Mouse (Mus musculus): Measurements from ENCODE around the gene Ptpn4.

Ptpn4 gene

DNA sequence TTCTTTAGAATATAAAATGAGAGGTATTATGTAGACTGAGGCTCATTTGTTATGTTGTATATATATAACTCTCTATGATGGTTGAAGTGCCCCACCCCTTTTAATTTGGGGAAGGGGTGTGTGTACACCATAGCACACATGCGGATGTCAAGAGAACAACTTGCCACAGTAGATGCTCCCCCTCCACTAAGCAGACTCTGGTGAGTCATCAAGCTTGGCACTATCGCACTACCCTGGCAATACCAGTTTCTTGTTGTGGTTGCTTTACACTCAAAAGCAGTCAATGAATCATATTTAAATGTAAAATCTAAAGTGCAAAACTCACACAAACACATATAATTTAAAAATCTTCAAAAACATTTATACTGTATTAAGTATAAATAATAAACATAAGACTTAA lies 31.4 kb downstream of the Ptpn4 start:
- ATAC-seq (ENCODE audit: low TSS enrichment), result peak; percentile 74

GRCm38 (mm10) chr1:119804586-119804985 lies 32.8 kb downstream of the Ptpn4 start:
- peak; percentile 69 for ATAC-seq (ENCODE audit: low TSS enrichment)

DNA sequence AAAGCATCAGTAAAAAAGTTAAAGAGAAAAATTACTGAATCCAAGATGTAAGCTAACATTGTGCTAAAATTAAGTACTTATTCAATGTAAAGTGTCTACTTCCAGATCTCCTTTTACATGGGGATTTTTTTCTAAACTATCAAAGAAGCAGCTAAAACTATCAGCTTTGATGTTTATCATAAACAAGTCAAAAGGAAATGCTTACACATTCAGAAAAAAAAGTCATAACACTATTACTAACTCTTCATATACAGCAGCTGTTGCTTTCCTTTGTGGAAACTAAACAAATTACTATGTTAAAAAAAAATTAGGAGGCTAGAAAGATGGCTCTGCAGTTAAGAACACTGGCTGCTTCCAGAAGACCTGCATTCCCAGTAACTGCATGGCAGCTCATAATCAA lies 42.2 kb downstream of the Ptpn4 start:
- ATAC-seq (ENCODE audit: low TSS enrichment), result no peak

GRCm38 (mm10) chr1:119794342-119794741 lies 43.1 kb downstream of the Ptpn4 start:
- no peak for ATAC-seq (ENCODE audit: low TSS enrichment)

- ATAC-seq (ENCODE audit: low TSS enrichment), result no peak
These were observed 46.8 kb downstream of the Ptpn4 start for GRCm38 (mm10) chr1:119790616-119791015.

GRCm38 (mm10) chr1:119775915-119776314 lies 61.5 kb downstream of the Ptpn4 start:
- no peak for ATAC-seq (ENCODE audit: low TSS enrichment)

DNA sequence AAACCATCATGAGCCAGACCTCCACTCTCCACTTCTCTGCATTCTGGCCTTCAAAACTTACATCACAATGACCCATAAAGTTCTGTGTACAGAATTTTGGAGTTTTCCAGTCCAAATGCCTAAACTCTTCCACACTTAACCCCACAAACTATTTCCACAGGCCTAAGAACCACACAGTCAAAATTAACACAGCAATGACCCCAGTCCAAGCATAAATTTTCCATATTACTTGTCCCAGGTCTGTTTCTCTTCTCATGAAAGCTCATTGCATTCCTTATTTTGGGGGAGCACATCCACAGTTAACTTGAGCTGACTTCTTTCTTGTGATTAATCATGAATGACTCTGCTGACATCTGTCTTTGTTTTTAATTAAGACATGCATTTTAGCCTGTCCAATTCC lies 101.7 kb downstream of the Ptpn4 start:
- no peak; the same call in 1 of the 2 replicates for ATAC-seq (ENCODE audit: low TSS enrichment)

DNA sequence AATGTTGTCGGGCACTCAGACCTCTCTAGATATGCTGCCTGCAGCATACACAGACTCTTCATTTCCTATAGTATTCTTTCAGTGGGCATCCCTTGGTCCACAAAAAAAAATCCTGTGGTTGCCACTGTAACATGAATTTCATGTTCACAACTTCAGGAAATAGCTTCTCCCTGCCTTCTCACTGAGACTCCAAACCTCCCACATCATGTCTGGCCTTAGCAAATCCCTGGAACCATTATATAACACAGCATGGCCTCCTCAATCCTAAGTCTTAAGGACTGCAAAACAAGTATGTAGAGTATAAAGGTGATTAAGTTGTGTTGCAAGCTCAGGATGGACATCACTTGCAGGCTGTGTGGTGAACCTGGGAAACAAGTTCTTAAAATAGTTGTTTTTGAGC lies 102.6 kb downstream of the Ptpn4 start:
- ATAC-seq (ENCODE audit: low TSS enrichment), result peak; percentile 95

DNA sequence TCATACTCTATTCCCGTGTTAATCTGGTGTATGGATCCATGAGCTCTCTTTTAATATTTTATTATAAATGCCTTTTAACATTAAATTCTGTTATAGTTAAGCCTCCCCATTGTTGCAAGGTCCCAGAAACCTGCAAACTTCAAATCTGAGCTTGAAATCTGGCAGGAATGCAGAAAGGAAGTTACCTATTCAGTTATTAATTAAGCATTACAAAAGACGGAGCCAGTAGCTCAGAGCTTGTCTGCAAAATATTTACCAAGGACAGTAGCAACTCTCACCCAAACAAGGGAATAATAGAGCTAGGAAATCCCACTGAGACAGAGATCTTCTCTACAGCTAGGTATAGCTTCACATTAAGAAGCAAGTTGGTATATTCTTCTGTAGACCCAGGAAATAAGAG lies 106.2 kb downstream of the Ptpn4 start:
- ATAC-seq (ENCODE audit: low TSS enrichment), result no peak

- ATAC-seq (ENCODE audit: low TSS enrichment), result no peak
These were observed 124.4 kb downstream of the Ptpn4 start for GRCm38 (mm10) chr1:119713017-119713416.

DNA sequence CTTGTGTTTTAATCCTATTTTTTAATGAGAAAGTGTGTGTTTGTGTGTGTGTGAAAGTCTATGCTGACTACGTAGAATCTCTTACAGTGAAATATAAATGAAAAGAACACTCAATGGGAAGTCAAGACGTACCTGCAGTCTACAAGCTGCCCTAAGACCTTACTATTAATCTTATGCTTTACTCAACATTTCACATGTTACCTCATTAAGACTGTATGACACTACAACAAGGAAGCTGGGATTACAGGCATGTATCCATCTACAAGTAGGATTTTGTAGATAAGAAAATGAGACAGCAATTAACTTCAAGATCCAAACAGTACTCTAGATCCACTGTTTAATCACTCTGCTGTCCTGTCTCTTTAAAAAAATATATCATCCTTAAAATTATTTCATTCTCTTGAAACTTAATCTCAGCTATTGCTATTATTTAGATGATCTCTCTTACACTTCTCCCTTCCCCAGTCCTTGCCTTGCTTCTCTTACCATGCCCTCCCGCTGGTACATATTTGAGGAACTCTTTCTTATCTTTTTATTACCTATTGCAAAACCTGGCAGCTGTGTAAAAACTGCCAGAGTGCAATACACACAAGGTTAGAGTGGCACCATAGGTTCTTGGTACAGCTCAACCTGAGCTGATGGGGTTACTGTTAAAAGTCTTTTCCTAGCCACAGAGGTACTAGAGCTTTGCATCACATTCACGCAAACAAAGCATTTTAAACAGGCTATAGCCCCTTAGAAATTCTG lies 130.8 kb downstream of the Ptpn4 start:
- no peak for ATAC-seq (ENCODE audit: low TSS enrichment)

DNA sequence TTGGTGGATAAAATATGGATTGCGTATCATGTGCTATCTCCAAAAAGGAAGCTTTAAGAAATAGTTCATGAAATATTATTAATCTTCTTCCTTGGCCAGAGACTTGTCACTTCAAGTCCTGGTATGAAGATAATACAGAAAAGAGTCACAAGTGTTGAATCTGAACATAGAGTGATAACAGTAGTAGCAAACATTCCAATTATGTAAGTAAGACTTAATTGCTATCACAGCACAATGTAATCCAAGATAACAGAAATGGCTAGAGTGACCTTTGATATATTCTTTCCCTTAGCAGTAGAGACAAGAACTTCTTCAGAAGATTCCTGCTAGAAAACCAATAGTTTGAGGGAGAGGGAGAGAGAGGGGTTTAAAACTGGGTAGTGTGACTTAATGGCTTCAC lies 140.6 kb downstream of the Ptpn4 start:
- ATAC-seq (ENCODE audit: low TSS enrichment), result no peak

DNA sequence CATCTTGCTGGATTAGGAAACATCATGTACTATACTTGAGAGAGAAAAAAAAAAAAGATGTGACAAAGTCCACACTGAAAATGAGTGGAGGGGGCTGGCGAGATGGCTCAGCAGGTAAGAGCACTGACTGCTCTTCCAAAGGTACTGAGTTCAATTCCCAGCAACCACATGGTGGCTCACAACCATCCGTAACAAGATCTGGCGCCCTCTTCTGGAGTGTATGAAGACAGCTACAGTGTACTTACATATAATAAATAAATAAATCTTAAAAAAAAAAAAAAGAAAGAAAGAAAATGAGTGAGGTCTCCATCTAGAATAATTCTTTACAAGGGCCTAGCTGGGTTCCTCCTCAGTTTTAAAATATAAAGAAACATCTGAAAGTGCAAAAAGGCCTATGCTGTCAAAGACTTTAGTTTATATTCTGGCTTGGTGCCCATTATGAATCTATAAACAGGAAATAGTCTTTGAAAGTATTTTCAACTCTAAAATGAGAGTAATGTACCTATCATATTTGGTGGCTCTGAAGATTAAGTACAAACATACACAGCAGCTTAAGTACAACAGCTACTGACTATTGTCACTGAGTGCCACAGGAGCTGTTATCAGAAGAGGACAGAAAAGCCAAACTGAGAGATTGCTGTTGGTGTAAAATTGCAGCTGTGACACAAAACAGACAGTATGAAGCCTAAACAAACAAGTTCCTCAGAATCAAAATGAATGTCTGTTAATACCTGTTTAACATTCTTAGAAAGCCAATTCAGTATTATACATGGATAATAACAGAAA lies 151.4 kb downstream of the Ptpn4 start:
- ATAC-seq (ENCODE audit: low TSS enrichment), result no peak

- peak; percentile 47; the same call in 1 of the 2 replicates for ATAC-seq (ENCODE audit: low TSS enrichment)
These were observed 155.7 kb downstream of the Ptpn4 start for GRCm38 (mm10) chr1:119681663-119682213.

DNA sequence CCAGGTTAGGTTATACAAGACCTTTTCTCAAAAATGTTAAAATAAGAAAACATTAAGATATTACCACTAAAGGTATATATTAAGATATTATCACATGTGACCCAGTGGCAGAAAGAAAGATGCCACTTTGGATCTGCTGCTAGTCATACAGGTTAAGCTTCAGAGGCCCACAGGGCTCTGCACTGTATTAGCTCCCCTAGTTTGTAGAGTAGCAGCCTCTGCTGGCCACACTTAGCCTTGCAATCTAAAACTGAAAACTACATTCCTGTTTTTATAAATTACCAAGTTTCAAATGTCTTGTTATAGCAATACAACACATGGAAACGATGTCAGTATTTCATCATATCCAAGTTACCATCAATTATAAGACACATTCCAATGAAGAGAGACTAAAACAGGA lies 162.4 kb downstream of the Ptpn4 start:
- ATAC-seq (ENCODE audit: low TSS enrichment), result peak; percentile 80; the same call in 1 of the 2 replicates

GRCm38 (mm10) chr1:119666904-119667303 lies 170.5 kb downstream of the Ptpn4 start:
- ATAC-seq (ENCODE audit: low TSS enrichment), result no peak

- no peak for ATAC-seq (ENCODE audit: low TSS enrichment)
These were observed 183.1 kb downstream of the Ptpn4 start for GRCm38 (mm10) chr1:119654307-119654706.

DNA sequence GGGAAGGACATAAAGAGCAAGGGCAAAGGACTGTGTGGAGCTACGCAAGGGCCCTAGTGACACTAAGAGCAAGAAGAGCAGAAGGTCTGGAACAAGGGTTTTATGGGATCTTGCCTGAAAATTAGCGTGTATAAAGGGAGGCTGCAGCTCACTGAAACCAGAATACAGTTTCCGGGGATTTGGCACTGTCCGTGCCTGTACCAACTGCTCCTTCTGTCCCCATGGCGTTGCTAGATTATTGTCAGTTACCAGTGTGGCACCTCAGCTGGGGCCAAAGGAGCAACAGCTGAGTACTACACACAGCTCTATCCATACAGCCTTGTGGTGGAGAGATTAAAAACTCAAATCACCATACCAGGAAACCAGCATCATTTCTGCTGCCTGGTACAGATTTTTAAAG lies 187.0 kb downstream of the Ptpn4 start:
- ATAC-seq (ENCODE audit: low TSS enrichment), result no peak

- ATAC-seq (ENCODE audit: low TSS enrichment), result no peak
These were observed 187.8 kb downstream of the Ptpn4 start for GRCm38 (mm10) chr1:119649627-119650026.

DNA sequence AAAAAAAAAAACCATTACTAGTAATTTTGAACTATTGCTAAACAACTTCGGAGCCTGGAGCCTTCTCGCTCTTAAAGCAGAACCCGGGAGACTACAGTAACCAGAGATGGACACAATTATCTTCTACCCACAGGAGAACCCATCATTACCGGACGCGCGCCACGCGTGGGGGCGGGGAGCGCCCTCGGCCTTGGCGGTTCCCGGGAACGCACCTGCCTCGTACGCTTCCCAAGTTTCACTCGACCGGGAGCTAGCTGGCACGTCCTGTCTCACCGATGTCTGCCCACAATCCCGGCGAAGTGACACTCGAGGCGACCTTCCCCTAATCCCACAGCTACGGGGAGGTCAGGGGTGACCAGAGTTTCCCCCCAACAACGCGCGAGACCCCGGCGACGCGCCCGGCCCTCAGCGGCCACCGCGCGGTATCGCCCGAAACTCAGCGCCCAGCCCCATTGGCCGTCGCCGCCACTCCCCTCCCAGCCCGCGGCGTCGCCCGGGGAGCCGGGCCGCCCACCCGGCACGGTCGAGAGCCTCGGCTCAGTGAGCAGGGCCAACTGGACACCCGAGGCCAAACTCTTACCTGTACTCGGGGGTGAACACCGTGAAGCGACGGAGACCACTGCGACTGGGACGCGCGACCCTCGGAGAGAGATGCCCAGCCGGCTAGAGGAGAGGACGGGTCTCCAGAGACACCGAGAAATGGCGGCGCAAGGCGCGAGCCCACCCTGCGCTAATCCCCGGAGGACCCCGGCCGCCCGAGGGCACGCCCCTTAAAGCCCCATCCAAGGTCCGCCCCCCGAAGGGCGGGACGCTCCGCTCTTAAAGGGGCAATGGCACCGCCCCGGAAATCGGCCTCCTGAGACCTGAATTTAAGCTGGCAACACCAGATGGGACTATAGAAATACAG lies 189.0 kb downstream of the Ptpn4 start, which contains the start of gene Epb41l5:
Epb41l5 (minus strand) TSS at position 796 of the 907 bp plus-strand sequence.
- peak; percentile 89 for ATAC-seq (ENCODE audit: low TSS enrichment)

- ATAC-seq (ENCODE audit: low TSS enrichment), result no peak
These were observed 191.1 kb downstream of the Ptpn4 start for GRCm38 (mm10) chr1:119646356-119646755.

GRCm38 (mm10) chr1:119642367-119642766 lies 195.0 kb downstream of the Ptpn4 start:
- 0 out of 2 replicates have a peak, but pooled peaks have one; percentile 34 for ATAC-seq (ENCODE audit: low TSS enrichment)

Data from frontal cortex, adult (tissue).